Mouse (Mus musculus): ENCODE measurements around the gene Nupr1l. TPM values are rescaled to one million over a fixed set of nuclear protein-coding genes. Genes with fewer than 3 reads are reported as not detected.

Nupr1l gene
- polyA plus RNA-seq (2015; fragmentation: Nextera tagmentation; extraction: Ambion mirVana), result 4.2 and 5.0 TPM in 2 replicates

DNA sequence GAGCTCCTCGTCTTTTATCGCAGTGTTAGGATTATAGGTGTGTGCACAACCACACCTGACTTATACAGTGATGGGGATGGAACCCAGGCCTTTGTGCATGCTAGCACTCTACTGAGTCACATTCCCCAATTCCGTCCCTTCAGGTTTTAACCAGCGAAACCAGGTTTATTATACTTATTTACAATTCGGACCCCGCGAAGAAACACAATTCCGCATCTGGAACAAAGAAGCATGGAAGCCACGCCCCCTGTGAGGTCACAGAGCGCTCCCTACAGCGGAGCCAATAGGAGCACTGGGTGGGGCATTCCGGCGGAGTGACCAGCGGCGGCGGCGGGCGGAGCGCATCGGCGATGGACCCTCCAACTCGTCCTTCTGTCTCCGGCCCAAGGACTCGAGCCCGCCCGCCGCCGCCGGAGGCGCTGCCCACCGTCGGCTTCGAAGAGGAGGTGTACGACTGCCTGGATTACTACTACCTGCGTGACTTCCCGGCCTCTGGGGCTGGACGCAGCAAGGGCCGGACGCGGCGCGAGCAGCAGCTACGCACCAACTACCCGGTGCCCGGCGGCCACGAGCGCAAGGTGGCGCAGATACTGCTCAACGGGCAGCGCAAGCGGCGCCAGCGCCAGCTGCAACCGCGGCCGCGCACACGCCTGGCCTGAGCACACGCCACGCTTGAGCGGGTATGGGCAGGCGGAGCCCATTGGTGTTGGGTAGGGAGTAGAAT, at the start of gene Nupr1l:
Nupr1l (plus strand) TSS at position 299 of the 724 bp plus-strand sequence.

DNA sequence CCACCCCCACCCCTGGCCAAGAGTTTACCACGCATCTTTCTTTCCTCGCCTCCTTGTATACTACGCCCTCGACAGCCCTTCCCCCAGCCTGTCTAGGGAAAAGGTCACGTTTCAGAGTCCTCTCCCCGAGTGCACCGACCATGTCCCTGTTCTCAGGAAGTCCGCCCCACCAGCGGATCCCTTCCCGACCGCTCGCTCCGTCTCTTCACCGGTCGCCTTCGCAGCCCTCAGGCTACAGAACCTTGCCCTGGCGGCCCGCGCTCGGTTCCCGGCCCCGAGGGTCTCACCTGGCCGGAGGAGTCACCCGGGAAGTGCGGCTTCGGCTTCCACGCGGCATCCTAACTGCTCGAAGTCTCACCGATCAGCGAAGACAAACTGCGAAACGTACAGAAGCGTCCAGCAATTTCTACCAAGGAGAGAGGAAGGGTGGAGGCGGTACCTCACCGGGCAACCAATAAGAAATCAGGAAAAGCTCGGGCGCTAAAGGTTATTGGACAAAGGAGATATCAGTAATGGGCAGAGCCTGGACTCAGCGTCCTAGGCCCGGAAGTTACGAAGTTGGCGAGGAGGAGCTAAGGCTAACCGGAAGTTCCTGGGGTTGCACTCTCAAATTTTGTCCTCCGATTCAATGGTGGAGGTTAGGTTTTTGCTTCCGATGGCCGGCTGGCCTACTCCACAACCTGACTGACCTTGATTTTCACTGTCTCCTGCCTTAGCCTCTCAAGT, 21.3 kb upstream of the Nupr1l start, which contains the start of gene Chchd2:
Chchd2 (minus strand) TSS at position 560 of the 726 bp plus-strand sequence.

DNA sequence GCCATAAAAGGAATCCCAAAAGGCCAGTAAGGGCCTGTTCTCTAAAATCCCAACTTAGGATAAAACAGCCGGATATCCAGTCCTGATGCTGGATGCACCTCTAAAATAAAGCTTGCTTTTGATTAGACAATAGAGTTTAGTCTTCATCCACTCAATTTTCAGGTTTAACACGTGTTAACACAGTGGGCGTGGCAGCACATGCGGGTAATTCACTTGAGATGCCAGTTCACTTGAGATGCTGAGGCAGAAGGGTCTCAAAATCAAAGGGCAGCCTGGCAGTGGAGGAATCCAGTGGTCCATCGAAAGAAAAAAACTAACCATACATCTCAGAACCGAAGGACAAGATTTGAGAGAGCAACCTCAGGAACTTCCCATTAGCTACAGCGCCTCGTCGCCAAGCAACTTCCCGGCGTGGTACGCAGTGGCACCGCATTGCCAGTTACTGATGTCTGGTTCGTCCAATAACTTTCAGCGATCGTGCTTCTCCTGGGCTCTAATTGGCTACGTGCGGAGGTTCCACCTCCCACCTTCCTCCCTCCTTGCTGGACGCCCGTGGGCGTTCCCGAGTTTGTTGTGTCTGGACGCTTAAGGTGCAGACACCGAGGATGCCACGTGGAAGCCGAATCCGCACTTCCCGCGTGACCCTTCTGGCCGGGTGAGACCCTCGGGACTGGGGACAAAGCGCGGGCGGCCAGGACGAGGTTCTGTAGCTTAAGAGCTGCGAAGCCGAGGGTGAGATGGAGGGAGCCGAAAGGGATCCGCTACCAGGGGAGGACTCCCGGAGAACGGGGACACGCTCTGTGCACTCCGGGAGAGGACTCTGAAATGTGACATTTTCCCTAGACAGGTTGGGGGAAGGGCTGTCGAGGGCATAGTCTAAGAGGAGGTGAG, 12.9 kb upstream of the Nupr1l start, which contains the start of gene Zbed5:
Zbed5 (plus strand) TSS at position 526 of the 891 bp plus-strand sequence.

DNA sequence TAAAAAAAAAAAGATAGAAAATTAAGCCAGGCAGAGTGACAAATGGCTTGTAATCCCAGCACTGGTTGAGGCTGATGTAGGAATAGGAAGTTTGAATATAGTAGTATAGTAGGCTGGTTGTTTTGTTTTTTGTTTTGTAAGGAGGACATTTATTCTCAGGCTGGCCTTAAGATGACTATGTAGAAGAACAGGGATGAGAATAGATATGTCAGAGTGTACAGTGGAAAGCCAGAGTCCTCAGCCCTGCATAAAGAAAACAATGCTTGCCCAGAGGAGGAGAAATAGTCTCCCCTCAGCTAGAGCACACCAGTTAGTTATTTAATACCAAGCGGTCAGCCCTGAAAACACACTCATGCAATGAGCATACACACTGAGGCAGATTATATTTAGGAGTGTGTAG, 9.9 kb upstream of the Nupr1l start, which contains the start of gene Phkg1:
Phkg1 (minus strand) TSS at position 101 of the 400 bp plus-strand sequence.

DNA sequence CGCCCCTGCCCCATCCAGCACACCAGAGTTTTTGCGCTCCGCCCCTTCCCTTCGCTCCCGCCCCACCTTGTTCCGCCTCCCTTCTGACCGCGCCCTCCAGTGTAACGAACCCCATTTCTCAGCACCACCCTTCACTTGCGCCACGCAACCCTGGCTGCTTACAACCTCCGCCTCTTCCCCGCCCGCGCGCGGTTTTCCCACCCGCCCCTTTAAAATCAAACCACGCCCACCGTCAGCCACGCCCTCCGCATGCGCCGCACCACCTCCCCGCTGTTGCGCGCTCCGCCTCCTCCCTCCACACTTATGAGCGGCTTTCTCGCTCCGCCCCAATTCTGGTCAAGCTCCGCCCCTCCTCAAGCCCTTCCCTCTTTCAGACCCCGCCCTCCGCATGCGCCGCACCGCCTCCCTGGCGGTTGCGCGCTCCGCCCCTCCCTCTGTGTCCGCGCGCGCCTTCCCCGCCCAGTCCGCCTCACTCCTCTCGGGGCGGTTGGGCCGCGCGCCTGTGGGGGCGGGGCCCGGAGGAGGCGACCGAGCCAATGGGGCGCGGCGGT, 33.2 kb downstream of the Nupr1l start, which contains the start of gene Vkorc1l1:
Vkorc1l1 (plus strand) TSS at position 476 of the 551 bp plus-strand sequence.

Other genes with a start within 250 kb of the Nupr1l start
- 4.5 and 4.6 TPM in 2 replicates for gene Zfp11, start 238.4 kb upstream of the Nupr1l start, polyA plus RNA-seq (2015; fragmentation: Nextera tagmentation; extraction: Ambion mirVana)
- not detected in 2 replicates for gene Sept14, start 200.0 kb upstream of the Nupr1l start, polyA plus RNA-seq (2015; fragmentation: Nextera tagmentation; extraction: Ambion mirVana)
- gene Mrps17, start 193.0 kb upstream of the Nupr1l start, polyA plus RNA-seq (2015; fragmentation: Nextera tagmentation; extraction: Ambion mirVana), result 163 and 181 TPM in 2 replicates
- gene Nipsnap2, start 183.5 kb upstream of the Nupr1l start, polyA plus RNA-seq (2015; fragmentation: Nextera tagmentation; extraction: Ambion mirVana), result 114 and 122 TPM in 2 replicates
- gene Psph, start 121.1 kb upstream of the Nupr1l start, polyA plus RNA-seq (2015; fragmentation: Nextera tagmentation; extraction: Ambion mirVana), result 50.8 and 50.9 TPM in 2 replicates
- 25.5 and 28.1 TPM in 2 replicates for gene Sumf2, start 61.6 kb upstream of the Nupr1l start, polyA plus RNA-seq (2015; fragmentation: Nextera tagmentation; extraction: Ambion mirVana)
- 857 and 863 TPM in 2 replicates for gene Chchd2, start 21.1 kb upstream of the Nupr1l start, polyA plus RNA-seq (2015; fragmentation: Nextera tagmentation; extraction: Ambion mirVana)
- 7.1 and 8.0 TPM in 2 replicates for gene Zbed5, start 12.8 kb upstream of the Nupr1l start, polyA plus RNA-seq (2015; fragmentation: Nextera tagmentation; extraction: Ambion mirVana)
- gene Phkg1, start 10.0 kb upstream of the Nupr1l start, polyA plus RNA-seq (2015; fragmentation: Nextera tagmentation; extraction: Ambion mirVana), result 5.8 and 6.3 TPM in 2 replicates
- 20.0 and 23.8 TPM in 2 replicates for gene Vkorc1l1, start 33.4 kb downstream of the Nupr1l start, polyA plus RNA-seq (2015; fragmentation: Nextera tagmentation; extraction: Ambion mirVana)
- gene Gusb, start 94.5 kb downstream of the Nupr1l start, polyA plus RNA-seq (2015; fragmentation: Nextera tagmentation; extraction: Ambion mirVana), result 47.7 and 48.3 TPM in 2 replicates
- 41.7 and 41.8 TPM in 2 replicates for gene Asl, start 120.7 kb downstream of the Nupr1l start, polyA plus RNA-seq (2015; fragmentation: Nextera tagmentation; extraction: Ambion mirVana)
- gene Crcp, start 120.8 kb downstream of the Nupr1l start, polyA plus RNA-seq (2015; fragmentation: Nextera tagmentation; extraction: Ambion mirVana), result 68.6 and 76.2 TPM in 2 replicates
- 54.7 and 56.9 TPM in 2 replicates for gene Tpst1, start 164.8 kb downstream of the Nupr1l start, polyA plus RNA-seq (2015; fragmentation: Nextera tagmentation; extraction: Ambion mirVana)
- 11.6 and 12.9 TPM in 2 replicates for gene Kctd7, start 236.3 kb downstream of the Nupr1l start, polyA plus RNA-seq (2015; fragmentation: Nextera tagmentation; extraction: Ambion mirVana)

Data from neural tube, postnatal 0 days (tissue).